Mouse (Mus musculus) layer of hippocampus, postnatal 36 days (tissue): ENCODE data around the gene Zfp764. TPM values are rescaled to one million over a fixed set of nuclear protein-coding genes. Genes with fewer than 3 reads are reported as not detected.
"Not testable (repeated sequence)": the region's sequence is repeated elsewhere in the genome, so short reads cannot be mapped to it uniquely, and the experiment has no call there.

ENCODE experiments used
- DNase-seq, 2 experiments: peaks; one replicate each; pipeline ENCODE4 v3.0.0; 2022
- total RNA-seq, 2 experiments: library from RNA; stranded (reverse); gene quantifications; 2 replicates each; pipeline ENCODE4 v1.2.3; 2021

Gene Zfp764
- 1 to 10 TPM; 3.7 to 4.8 TPM for total RNA-seq

- DNase-seq: peak; percentile 70 to 77
Observed at GRCm38 (mm10) chr7:127406002-127406987, at the start of gene Zfp764. Gene Zfp764 (minus strand): TSS chr7:127406822.

GRCm38 (mm10) chr7:127454905-127455304 is 48.3 kb upstream of the Zfp764 start:
- DNase-seq: no peak

- no peak for DNase-seq
Observed at GRCm38 (mm10) chr7:127453056-127453455, 46.4 kb upstream of the Zfp764 start.

- DNase-seq: no peak
Observed at GRCm38 (mm10) chr7:127449966-127450365, 43.3 kb upstream of the Zfp764 start.

GRCm38 (mm10) chr7:127448521-127449300 is 42.1 kb upstream of the Zfp764 start, which contains the start of gene Zfp689:
Gene Zfp689 (minus strand): TSS chr7:127449158.
- DNase-seq: peak; percentile 87 to 89

GRCm38 (mm10) chr7:127443976-127444375 is 37.4 kb upstream of the Zfp764 start:
- no peak for DNase-seq

- DNase-seq: no peak
Observed at GRCm38 (mm10) chr7:127437724-127438123, 31.1 kb upstream of the Zfp764 start.

- no peak for DNase-seq
Observed at GRCm38 (mm10) chr7:127435206-127435605, 28.6 kb upstream of the Zfp764 start.

- no peak for DNase-seq
Observed at GRCm38 (mm10) chr7:127426354-127426753, 19.7 kb upstream of the Zfp764 start.

GRCm38 (mm10) chr7:127425911-127426310 is 19.3 kb upstream of the Zfp764 start:
- no peak for DNase-seq

GRCm38 (mm10) chr7:127425291-127425690 is 18.7 kb upstream of the Zfp764 start:
- no peak for DNase-seq

- peak; percentile 24 to 37 for DNase-seq
Observed at GRCm38 (mm10) chr7:127422247-127422646, 15.6 kb upstream of the Zfp764 start.

- DNase-seq: peak; percentile 93
Observed at GRCm38 (mm10) chr7:127421388-127422191, 15.0 kb upstream of the Zfp764 start, which contains the start of gene Zfp688. Gene Zfp688 (minus strand): TSS chr7:127422068.

GRCm38 (mm10) chr7:127411418-127411817 is 4.8 kb upstream of the Zfp764 start:
- DNase-seq: no peak

GRCm38 (mm10) chr7:127404101-127404500 is 2.5 kb downstream of the Zfp764 start:
- DNase-seq: not testable (repeated sequence)

- no peak for DNase-seq
Observed at GRCm38 (mm10) chr7:127402980-127403379, 3.6 kb downstream of the Zfp764 start.

GRCm38 (mm10) chr7:127400355-127400754 is 6.3 kb downstream of the Zfp764 start:
- no peak for DNase-seq

- DNase-seq: no peak
Observed at GRCm38 (mm10) chr7:127393944-127394333, 12.7 kb downstream of the Zfp764 start.

- peak; percentile 93 for DNase-seq
Observed at GRCm38 (mm10) chr7:127393157-127393943, 13.3 kb downstream of the Zfp764 start, which contains the start of gene E430018J23Rik. Gene E430018J23Rik (minus strand): TSS chr7:127393629.

- DNase-seq: no peak
Observed at GRCm38 (mm10) chr7:127392251-127392824, 14.3 kb downstream of the Zfp764 start.

GRCm38 (mm10) chr7:127391538-127391937 is 15.1 kb downstream of the Zfp764 start:
- DNase-seq: no peak
